Mouse (Mus musculus) erythroblast, adult 5-6 weeks (primary cell): ENCODE data around the gene Haao. TPM values are rescaled to one million over a fixed set of nuclear protein-coding genes. Genes with fewer than 3 reads are reported as not detected.

ENCODE experiments used
- ATAC-seq: replicated peaks from 2 replicates; pipeline ENCODE4 v1.8.0; 2016; ENCODE audit warnings: moderate number of reproducible peaks, mild to moderate bottlenecking, moderate TSS enrichment, inconsistent platforms; ENCODE audit not compliant: poor library complexity, low FRiP score, severe bottlenecking
- total RNA-seq, 2 experiments: library from RNA; stranded (forward) in 1 of 2; stranded (reverse) in 1 of 2; fragments of 150-400 nt in 1 of 2; fragments of 200-764, 138-1000 nt in 1 of 2; gene quantifications; 2 replicates each; pipeline versions ENCODE4 v1.2.3 to v1.2.4; 2015 to 2017; ENCODE audit warnings: low replicate concordance in 2 of 2

Gene Haao
- total RNA-seq, 2 experiments from 2014 or later, result 3.7 to 13.3 TPM

GRCm38 (mm10) chr17:83803987-83804386, 43.8 kb downstream of the Haao start:
- no peak for ATAC-seq

GRCm38 (mm10) chr17:83799506-83800050, 48.2 kb downstream of the Haao start:
- no peak for ATAC-seq

GRCm38 (mm10) chr17:83795121-83795520, 52.6 kb downstream of the Haao start:
- ATAC-seq, result no peak

- ATAC-seq, result no peak
These were observed 55.4 kb downstream of the Haao start for GRCm38 (mm10) chr17:83792388-83792787.

- ATAC-seq, result no peak
These were observed 57.6 kb downstream of the Haao start for GRCm38 (mm10) chr17:83790158-83790557.

- no peak for ATAC-seq
These were observed 61.3 kb downstream of the Haao start for GRCm38 (mm10) chr17:83786418-83786817.

DNA sequence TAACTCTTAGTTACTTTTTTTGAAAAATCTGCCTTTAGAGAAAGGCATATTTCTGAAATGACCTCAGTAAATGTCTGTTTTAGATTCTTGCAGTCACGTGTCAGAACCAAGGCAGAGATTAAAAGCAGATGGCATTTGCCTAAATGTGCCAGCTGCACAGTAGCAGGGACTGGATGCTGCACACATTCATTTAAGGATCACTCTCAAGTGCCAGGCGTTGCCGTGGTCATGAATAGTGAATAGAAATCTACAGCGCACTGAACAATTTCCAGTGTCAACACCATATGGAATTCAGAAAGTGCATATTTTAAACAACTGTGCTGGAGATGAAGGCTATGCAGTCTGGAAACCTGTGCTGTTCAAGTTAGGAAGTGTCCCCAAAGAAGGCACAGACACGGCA, 65.0 kb downstream of the Haao start:
- ATAC-seq, result no peak

Other genes with a start within 250 kb of the Haao start
- gene Kcng3, start 216.1 kb downstream of the Haao start, total RNA-seq (2015; ENCODE audit: low replicate concordance), result not detected in 2 replicates
- gene Kcng3, start 216.1 kb downstream of the Haao start, total RNA-seq (2017; ENCODE audit: low replicate concordance), result not detected in 2 replicates
- 59.2 and 64.6 TPM in 2 replicates for gene Mta3, start 141.8 kb downstream of the Haao start, total RNA-seq (2015; ENCODE audit: low replicate concordance)
- 52.6 and 67.6 TPM in 2 replicates for gene Mta3, start 141.8 kb downstream of the Haao start, total RNA-seq (2017; ENCODE audit: low replicate concordance)